ENCODE assay signal across 7 mouse cellular contexts in genomic region chr4:133014088-133014487, GRCm38 (mm10). TPM values are rescaled to one million over a fixed set of nuclear protein-coding genes. Genes with fewer than 3 reads are reported as not detected.
DNase-seq lines count a peak whose midpoint lies in the region; ATAC-seq and TF ChIP-seq lines count a peak whose summit lies in the region.

No protein-coding gene starts in this region.

- peaks cover 13% of the 10 kb centered on the region; the same call in 1 of the 2 replicates for H3K36me3 ChIP-seq in lung, embryonic 14.5 days (ENCODE audit: insufficient read depth)
- H3K36me3 ChIP-seq in hindbrain, embryonic 12.5 days: no peaks in the 10 kb centered on the region
- peaks cover 5% of the 10 kb centered on the region for H3K36me3 ChIP-seq in myocyte (ENCODE audit: control insufficient read depth, insufficient read depth)

- no peak for ATAC-seq in lung, embryonic 14.5 days (ENCODE audit: insufficient read depth)
- ATAC-seq in hindbrain, embryonic 12.5 days (ENCODE audit: low FRiP score): no peak
- ATAC-seq in activated CD4-positive, CD25-positive, alpha-beta regulatory T cell, adult 4 months: no peak
- no peak for ATAC-seq in frontal cortex, adult (ENCODE audit: low TSS enrichment)

- TF ChIP-seq POLR2A in cortical plate, adult 2 months (IDR thresholded peaks at IDR 0.05; ENCODE audit: extremely low read depth, insufficient read depth, low read length): no peak
- no peak for TF ChIP-seq POLR2A in myocyte (IDR thresholded peaks at IDR 0.05; ENCODE audit: insufficient read length, low read depth)

- H3K79me2 ChIP-seq in myocyte (ENCODE audit: control insufficient read depth, insufficient read depth): peaks cover 54% of the 10 kb centered on the region

- peak overlapping the region; percentile 94 for H3K4me2 ChIP-seq in lung, embryonic 14.5 days
- peak overlapping the region; percentile 99 for H3K4me2 ChIP-seq in hindbrain, embryonic 12.5 days (replicated peaks)
- H3K4me2 ChIP-seq in myocyte (ENCODE audit: low read depth): peak overlapping the region; percentile 78

- peaks cover 37% of the 10 kb centered on the region for H3K4me1 ChIP-seq in lung, embryonic 14.5 days (ENCODE audit: insufficient read depth)
- peaks cover 18% of the 10 kb centered on the region for H3K4me1 ChIP-seq in cortical plate, adult 2 months (ENCODE audit: control insufficient read depth, insufficient read depth, low read length)
- H3K4me1 ChIP-seq in hindbrain, embryonic 12.5 days: peaks cover 67% of the 10 kb centered on the region

- H3K9ac ChIP-seq in lung, embryonic 14.5 days: no peak overlapping the region; the same call in 1 of the 2 replicates
- peak overlapping the region; percentile 100 for H3K9ac ChIP-seq in hindbrain, embryonic 12.5 days

- TF ChIP-seq CTCF in lung, embryonic 14.5 days (IDR thresholded peaks at IDR 0.05; ENCODE audit: low read depth): no peak
- TF ChIP-seq CTCF in cortical plate, adult 2 months (IDR thresholded peaks at IDR 0.05; ENCODE audit: extremely low read depth, insufficient read depth, low read length): no peak

- peak overlapping the region; percentile 93 for H3ac ChIP-seq in myocyte (ENCODE audit: control insufficient read depth, insufficient read length)

- no peak for DNase-seq in lung, embryonic 14.5 days
- no peak for DNase-seq in lung, postnatal 14 days

- peak overlapping the region; percentile 96; the same call in 1 of the 2 replicates for H3K27ac ChIP-seq in lung, embryonic 14.5 days (ENCODE audit: low read depth)
- H3K27ac ChIP-seq in cortical plate, adult 2 months (ENCODE audit: insufficient read depth, low read length): no peak overlapping the region
- peak overlapping the region; percentile 97 for H3K27ac ChIP-seq in hindbrain, embryonic 12.5 days

- peak overlapping the region; percentile 95 for H3K4me3 ChIP-seq in lung, embryonic 14.5 days (ENCODE audit: low read depth, low read length)
- H3K4me3 ChIP-seq in cortical plate, adult 2 months (ENCODE audit: insufficient read depth, low read length): peak overlapping the region; percentile 82
- peak overlapping the region; percentile 99 for H3K4me3 ChIP-seq in hindbrain, embryonic 12.5 days
- H3K4me3 ChIP-seq in myocyte: peak overlapping the region; percentile 92

- WGBS in lung, embryonic 14.5 days: 27% methylated on average over 5 of the region's 5 CpGs
- WGBS in hindbrain, embryonic 12.5 days: 25% methylated on average over 5 of the region's 5 CpGs

- peaks cover 12% of the 10 kb centered on the region for H3K27me3 ChIP-seq in lung, embryonic 14.5 days (ENCODE audit: insufficient read depth, low read length)
- H3K27me3 ChIP-seq in hindbrain, embryonic 12.5 days: peaks cover 19% of the 10 kb centered on the region
- H3K27me3 ChIP-seq in myocyte (ENCODE audit: control insufficient read depth, insufficient read depth, insufficient read length): no peaks in the 10 kb centered on the region

- H3K9me3 ChIP-seq in lung, embryonic 14.5 days (ENCODE audit: low read depth, low read length): no peaks in the 10 kb centered on the region
- H3K9me3 ChIP-seq in hindbrain, embryonic 12.5 days (replicated peaks): no peaks in the 10 kb centered on the region

TF ChIP-seq in myocyte, 11 proteins besides CTCF, POLR2A, EP300 and RAD21:
- TF ChIP-seq USF1 (IDR thresholded peaks at IDR 0.05; ENCODE audit: low read depth) (no peak), MYOG (IDR thresholded peaks at IDR 0.05; ENCODE audit: control insufficient read depth in 1 of 3, insufficient read depth in 1 of 3, insufficient read length in 2 of 3, low read depth in 2 of 3) (peak in 1 of 3 experiments; percentile 79), MYOD1 (IDR thresholded peaks at IDR 0.05; ENCODE audit: control insufficient read depth in 1 of 3, insufficient read length in 2 of 3, low read depth in 2 of 3) (peak in 2 of 3 experiments; percentile 29 to 91)

RNA-seq across cellular contexts. Expression of gene Ahdc1, which starts 3.0 kb away (rescaled TPM):
- polyA plus RNA-seq in lung, embryonic 14.5 days (2014; fragmentation: Nextera tagmentation; extraction: Ambion mirVana): 10.2 and 10.5 TPM in 2 replicates
- 23.8 and 26.4 TPM in 2 replicates for polyA plus RNA-seq in cortical plate, adult 2 months (2012; rRNA removed)
- 12.8 and 15.3 TPM in 2 replicates for polyA plus RNA-seq in hindbrain, embryonic 12.5 days (2016; fragmentation: Nextera tagmentation; extraction: Ambion mirVana)
- 58.2 TPM for polyA plus RNA-seq in myocyte (2012; fragmentation: generic; extraction: Trizol)
- polyA plus RNA-seq in activated CD4-positive, CD25-positive, alpha-beta regulatory T cell, adult 4 months (2017; shearing (Covaris generic)): 1 to 10 TPM; 2.1 TPM

RNA-seq across cellular contexts. Expression of gene Fgr, which starts 40.2 kb away (rescaled TPM):
- 0.46 and 0.66 TPM in 2 replicates for polyA plus RNA-seq in lung, embryonic 14.5 days (2014; fragmentation: Nextera tagmentation; extraction: Ambion mirVana)
- 0.11 and 0.15 TPM in 2 replicates for polyA plus RNA-seq in cortical plate, adult 2 months (2012; rRNA removed)
- polyA plus RNA-seq in hindbrain, embryonic 12.5 days (2016; fragmentation: Nextera tagmentation; extraction: Ambion mirVana): 0.08 TPM in 1 of 2 replicates, not detected in the other
- polyA plus RNA-seq in myocyte (2012; fragmentation: generic; extraction: Trizol): not detected
- 1 to 10 TPM; 4.2 TPM for polyA plus RNA-seq in activated CD4-positive, CD25-positive, alpha-beta regulatory T cell, adult 4 months (2017; shearing (Covaris generic))
